Mouse (Mus musculus): ENCODE measurements around the gene Clca3b. TPM values are rescaled to one million over a fixed set of nuclear protein-coding genes. Genes with fewer than 3 reads are reported as not detected.

Clca3b gene
- polyA plus RNA-seq, 1 experiment = 0.51 TPM

GRCm38 (mm10) chr3:144801861-144802260, 47.3 kb downstream of the Clca3b start:
- Histone ChIP-seq H3K27me3 (ENCODE audit: control insufficient read depth, insufficient read depth, low read length) (no peaks in the 10 kb centered on the region), H3K4me1 (replicated peaks; ENCODE audit: control insufficient read depth, insufficient read depth, low read length) (no peaks in the 10 kb centered on the region), H3K27ac (ENCODE audit: control insufficient read depth, insufficient read depth, low read length) (no peak overlapping the region), H3K4me3 (ENCODE audit: control insufficient read depth, insufficient read depth, low read length) (no peak overlapping the region), H3K36me3 (ENCODE audit: control insufficient read depth, insufficient read depth, low read length) (no peaks in the 10 kb centered on the region)
- DNase-seq = no peak
- 50% methylated on average over 8 of the region's 8 CpGs for WGBS
- TF ChIP-seq POLR2A (IDR thresholded peaks at IDR 0.05; ENCODE audit: control insufficient read depth, extremely low read depth, insufficient read depth, low read length, poor library complexity) (no peak), CTCF (IDR thresholded peaks at IDR 0.05; ENCODE audit: borderline replicate concordance, control insufficient read depth, extremely low read depth, insufficient read depth, low read length, poor library complexity) (no peak)

GRCm38 (mm10) chr3:144785181-144786148, 63.7 kb downstream of the Clca3b start:
- no peak overlapping the region for H3K27ac ChIP-seq (ENCODE audit: control insufficient read depth, insufficient read depth, low read length)
- no peaks in the 10 kb centered on the region for H3K4me1 ChIP-seq (replicated peaks; ENCODE audit: control insufficient read depth, insufficient read depth, low read length)
- no peak for DNase-seq
- no peak for TF ChIP-seq CTCF (IDR thresholded peaks at IDR 0.05; ENCODE audit: borderline replicate concordance, control insufficient read depth, extremely low read depth, insufficient read depth, low read length, poor library complexity)
- TF ChIP-seq POLR2A (IDR thresholded peaks at IDR 0.05; ENCODE audit: control insufficient read depth, extremely low read depth, insufficient read depth, low read length, poor library complexity) = no peak
- H3K4me3 ChIP-seq (ENCODE audit: control insufficient read depth, insufficient read depth, low read length) = no peak overlapping the region
- no peaks in the 10 kb centered on the region for H3K27me3 ChIP-seq (ENCODE audit: control insufficient read depth, insufficient read depth, low read length)
- no peaks in the 10 kb centered on the region for H3K36me3 ChIP-seq (ENCODE audit: control insufficient read depth, insufficient read depth, low read length)
- 86% methylated on average over 11 of the region's 11 CpGs for WGBS

Other genes starting within 250 kb of the Clca3b start
- 31.6 and 34.4 TPM in 2 replicates for gene Sh3glb1, start 129.0 kb downstream of the Clca3b start, polyA plus RNA-seq (2012; rRNA removed)
- gene Clca3a1, start 88.4 kb downstream of the Clca3b start, polyA plus RNA-seq (2012; rRNA removed) = 1.0 and 1.2 TPM in 2 replicates
- gene Clca3a2, start 29.9 kb downstream of the Clca3b start, polyA plus RNA-seq (2012; rRNA removed) = 9.1 and 10.1 TPM in 2 replicates
- gene Clca4b, start 83.2 kb upstream of the Clca3b start, polyA plus RNA-seq (2012; rRNA removed) = 0.08 and 0.12 TPM in 2 replicates
- 0.03 and 0.05 TPM in 2 replicates for gene Clca4a, start 125.7 kb upstream of the Clca3b start, polyA plus RNA-seq (2012; rRNA removed)
- gene Clca1, start 183.4 kb upstream of the Clca3b start, polyA plus RNA-seq (2012; rRNA removed) = 0.47 TPM in 2 replicates

Data from thymus, adult 2 months (tissue).